Mouse (Mus musculus) lung, embryonic 16.5 days (tissue): ENCODE results near the gene 1810009A15Rik. TPM values are rescaled to one million over a fixed set of nuclear protein-coding genes. Genes with fewer than 3 reads are reported as not detected.
"Not testable (repeated sequence)": the region's sequence is repeated elsewhere in the genome, so short reads cannot be mapped to it uniquely, and the experiment has no call there.

Experiments used
- ATAC-seq: fragments of 200-750 bp; cut with Nextera tagmentation; 2 replicates; pipeline ENCODE4 v1.8.0; 2017; ENCODE audit warnings: low read depth, mild to moderate bottlenecking, moderate library complexity
- H3K27ac ChIP-seq: fragments of 300-500 bp; sonication (generic); 2 replicates; pipeline ENCODE4 v1.5.1; 2014; ENCODE audit warnings: mild to moderate bottlenecking, control low read depth, low read length
- H3K27me3 ChIP-seq: fragments of 300-500 bp; sonication (generic); 2 replicates; pipeline ENCODE4 v1.6.1; 2014; ENCODE audit warnings: low read depth, low read length, mixed read lengths; ENCODE audit not compliant: control insufficient read depth, insufficient read depth
- H3K36me3 ChIP-seq: fragments of 300-500 bp; sonication (generic); 2 replicates; pipeline ENCODE4 v1.6.1; 2014; ENCODE audit warnings: low read length; ENCODE audit not compliant: control insufficient read depth, insufficient read depth
- H3K4me1 ChIP-seq: fragments of 300-500 bp; sonication (generic); replicated peaks from 2 replicates; pipeline ENCODE4 v1.6.1; 2014; ENCODE audit warnings: low read length, mixed read lengths; ENCODE audit not compliant: control insufficient read depth, insufficient read depth
- H3K4me2 ChIP-seq: fragments of 300-500 bp; sonication (generic); 2 replicates; pipeline ENCODE4 v1.6.1; 2014; ENCODE audit warnings: low read depth, low read length, control low read depth
- H3K4me3 ChIP-seq: fragments of 300-500 bp; sonication (generic); 2 replicates; pipeline ENCODE4 v1.5.1; 2014; ENCODE audit warnings: mild to moderate bottlenecking, low read length, control low read depth
- H3K9ac ChIP-seq: fragments of 300-500 bp; sonication (generic); 2 replicates; pipeline ENCODE4 v1.6.1; 2014; ENCODE audit warnings: low read length, control low read depth
- H3K9me3 ChIP-seq: fragments of 300-500 bp; sonication (generic); 2 replicates; pipeline ENCODE4 v1.6.1; 2016; ENCODE audit warnings: low read length; ENCODE audit not compliant: control insufficient read depth
- WGBS: fragments of 180-500 bp; shearing (Covaris S2); extraction: QIAGEN DNeasy Blood & Tissue Kit; methylation state at CpG from one replicate; pipeline ENCODE4 v1.1.7; 2014; 5-methylcytosine and 5-hydroxymethylcytosine counted together
- polyA plus RNA-seq: library from polyadenylated mRNA; unstranded; fragments of >200 nt; fragmentation: Nextera tagmentation; extraction: Ambion mirVana; gene quantifications from 2 replicates; pipeline ENCODE4 v1.2.1, GENCODE M21; 2015

Gene 1810009A15Rik
- polyA plus RNA-seq, 1 experiment from 2014 or later: 71.4 TPM

DNA sequence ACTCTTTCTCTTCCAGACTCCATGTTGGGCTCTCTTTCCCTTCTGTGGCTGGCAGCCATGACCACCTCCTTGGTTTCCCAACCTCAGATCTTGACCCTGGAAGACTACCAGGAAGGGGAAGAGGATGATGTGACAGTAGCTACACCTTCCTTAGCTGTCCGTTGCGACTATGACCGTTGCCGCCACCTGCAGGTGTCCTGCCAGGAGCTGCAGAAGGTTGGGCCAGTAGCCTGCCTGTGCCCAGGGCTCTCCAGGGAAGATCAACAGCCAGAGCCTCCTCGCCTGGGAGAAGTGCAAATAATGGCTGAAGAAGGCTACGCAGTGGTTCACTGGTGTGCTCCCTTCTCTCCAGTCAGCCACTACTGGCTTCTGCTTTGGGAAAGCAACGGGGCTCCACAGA, 37.0 kb upstream of the 1810009A15Rik start:
- Histone ChIP-seq H3K36me3 (peaks cover 8% of the 10 kb centered on the region; the same call in 1 of the 2 replicates), H3K9ac (peak overlapping the region; percentile 10; the same call in 1 of the 2 replicates), H3K27ac (no peak overlapping the region), H3K27me3 (no peaks in the 10 kb centered on the region), H3K4me1 (no peaks in the 10 kb centered on the region), H3K4me3 (no peak overlapping the region), H3K9me3 (no peaks in the 10 kb centered on the region), H3K4me2 (no peak overlapping the region)
- WGBS: 35% methylated on average over 7 of the region's 7 CpGs
- ATAC-seq: peak; percentile 40

DNA sequence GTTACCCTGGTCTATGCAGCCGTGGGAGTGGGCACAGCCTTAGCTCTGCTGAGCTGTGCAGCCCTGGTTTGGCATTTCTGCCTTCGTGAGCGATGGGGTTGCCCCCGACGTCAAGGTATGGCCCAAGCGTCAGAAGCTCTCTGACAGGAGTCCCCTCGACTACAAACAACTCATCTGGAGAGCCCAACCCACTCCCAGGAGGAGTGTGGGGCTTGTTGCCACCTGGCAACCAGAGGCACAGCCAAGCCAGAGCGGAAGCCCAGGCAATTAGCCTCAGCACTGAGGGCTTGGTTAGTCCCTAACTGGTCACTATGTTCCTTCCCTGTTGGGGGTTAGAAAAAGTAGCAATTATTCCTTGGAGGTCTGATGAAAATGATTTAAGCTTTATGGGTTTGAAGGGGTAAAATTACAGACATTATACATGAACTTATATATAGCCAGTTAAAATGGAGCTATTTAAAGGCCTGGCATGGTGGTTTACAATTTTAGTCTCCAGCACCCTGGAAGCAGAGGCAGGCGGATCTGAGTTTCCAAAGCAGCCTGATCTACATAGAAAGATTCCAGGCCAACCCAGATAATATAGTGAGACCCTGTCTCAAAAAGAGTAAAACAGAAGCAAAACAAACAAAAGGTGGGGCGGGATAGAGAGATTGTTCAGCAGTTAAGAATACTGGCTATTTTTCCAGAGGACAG, 36.3 kb upstream of the 1810009A15Rik start:
- 47% methylated on average over 10 of the region's 10 CpGs for WGBS
- ATAC-seq: peak; percentile 22; the same call in 1 of the 2 replicates
- Histone ChIP-seq H3K36me3 (peaks cover 3% of the 10 kb centered on the region; the same call in 1 of the 2 replicates), H3K27ac (no peak overlapping the region), H3K9ac (no peak overlapping the region; the same call in 1 of the 2 replicates), H3K27me3 (no peaks in the 10 kb centered on the region), H3K4me3 (no peak overlapping the region), H3K9me3 (no peaks in the 10 kb centered on the region), H3K4me1 (no peaks in the 10 kb centered on the region), H3K4me2 (no peak overlapping the region)

DNA sequence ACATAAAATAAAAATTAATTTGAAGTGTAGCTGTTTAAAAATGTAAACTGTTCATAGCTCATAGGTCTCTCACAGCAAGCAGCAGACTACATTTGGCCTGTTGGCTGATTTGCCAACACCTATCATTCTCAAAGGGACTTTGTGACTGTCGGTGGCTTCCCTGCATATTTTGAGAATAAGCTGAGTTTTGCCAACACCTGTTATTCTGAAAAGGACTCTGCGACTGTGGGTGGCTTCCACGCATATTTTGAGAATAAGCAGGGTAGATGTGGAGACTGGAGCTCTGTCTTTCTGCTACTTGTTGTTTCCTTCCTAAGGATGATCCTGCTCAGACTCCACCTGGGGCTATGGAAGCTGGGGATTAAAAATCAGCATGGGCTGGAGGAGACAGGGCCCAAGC, 35.5 kb upstream of the 1810009A15Rik start:
- no peak overlapping the region for H3K27ac ChIP-seq

DNA sequence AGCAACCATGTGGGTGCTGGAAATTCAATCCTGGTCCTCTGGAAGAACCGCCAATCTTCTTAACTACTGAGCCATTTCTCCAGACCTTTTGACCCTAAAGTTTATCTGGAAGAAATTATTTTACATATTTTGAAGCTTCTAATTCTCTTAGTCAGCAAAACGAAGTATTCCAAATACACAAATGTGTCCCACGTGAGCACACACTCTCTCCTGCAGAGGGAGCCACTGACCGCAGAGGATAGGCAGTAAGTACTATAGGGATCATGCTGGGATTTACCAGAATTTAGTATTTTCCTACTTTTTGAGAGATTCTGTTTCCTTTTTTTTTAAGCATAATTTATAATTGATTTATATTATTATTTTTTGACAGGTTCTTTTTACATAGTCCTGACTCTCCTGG, 31.0 kb upstream of the 1810009A15Rik start:
- H3K36me3 ChIP-seq: no peaks in the 10 kb centered on the region
- 31% methylated on average over 4 of the region's 4 CpGs for WGBS
- ATAC-seq: no peak
- H3K4me2 ChIP-seq: no peak overlapping the region
- no peak overlapping the region for H3K27ac ChIP-seq
- no peaks in the 10 kb centered on the region for H3K27me3 ChIP-seq
- H3K9ac ChIP-seq: no peak overlapping the region
- H3K4me3 ChIP-seq: no peak overlapping the region
- no peaks in the 10 kb centered on the region for H3K9me3 ChIP-seq
- no peaks in the 10 kb centered on the region for H3K4me1 ChIP-seq

More for the DNA sequence above, 35.5 kb upstream of the 1810009A15Rik start:
- WGBS: 78% methylated on average over 3 of the region's 3 CpGs
- no peak overlapping the region for H3K4me3 ChIP-seq
- no peaks in the 10 kb centered on the region for H3K36me3 ChIP-seq
- H3K4me2 ChIP-seq: no peak overlapping the region
- H3K9me3 ChIP-seq: no peaks in the 10 kb centered on the region
- H3K9ac ChIP-seq: no peak overlapping the region
- ATAC-seq: no peak
- no peaks in the 10 kb centered on the region for H3K27me3 ChIP-seq
- H3K4me1 ChIP-seq: no peaks in the 10 kb centered on the region

DNA sequence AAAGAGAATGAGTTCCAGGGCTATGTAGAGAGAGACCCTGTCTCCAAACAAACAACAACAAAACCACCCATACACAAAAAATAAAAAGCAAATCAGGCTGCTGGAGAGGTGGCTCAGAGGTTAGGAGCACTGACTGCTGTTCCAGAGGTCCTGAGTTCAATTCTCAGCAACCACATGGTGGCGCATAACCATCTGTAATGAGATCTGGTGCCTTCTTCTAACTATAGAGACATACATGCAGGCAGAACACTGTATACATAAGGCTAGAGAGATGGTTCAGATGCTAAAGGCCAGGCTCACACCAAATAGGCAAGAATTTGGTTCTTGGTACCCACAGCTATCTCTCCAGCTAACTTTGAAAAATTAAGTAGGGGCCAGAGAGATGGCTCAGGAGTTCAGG, 29.6 kb upstream of the 1810009A15Rik start:
- ATAC-seq: no peak
- Histone ChIP-seq H3K9me3 (no peaks in the 10 kb centered on the region), H3K36me3 (no peaks in the 10 kb centered on the region), H3K4me2 (no peak overlapping the region), H3K27me3 (no peaks in the 10 kb centered on the region), H3K27ac (no peak overlapping the region), H3K4me3 (no peak overlapping the region), H3K9ac (no peak overlapping the region), H3K4me1 (no peaks in the 10 kb centered on the region)
- WGBS: 16% methylated on average over 1 of the region's 1 CpGs

DNA sequence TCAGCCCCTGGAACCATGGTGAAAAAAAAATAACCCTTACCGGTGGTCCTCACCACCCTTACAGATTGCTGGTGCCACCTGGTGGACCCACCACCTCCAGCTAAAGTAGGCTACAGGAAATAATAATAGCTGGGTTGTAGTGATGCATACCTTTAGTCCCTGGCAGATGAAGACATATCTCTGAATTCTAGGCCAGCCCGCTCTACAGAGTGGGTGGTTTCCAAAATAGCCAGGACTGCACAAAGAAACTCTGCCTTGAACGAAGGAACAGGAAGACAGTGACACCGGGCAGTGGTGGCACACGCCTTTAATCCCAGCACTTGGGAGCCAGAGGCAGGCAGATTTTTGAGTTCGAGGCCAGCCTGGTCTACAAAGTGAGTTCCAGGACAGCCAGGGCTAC, 24.4 kb upstream of the 1810009A15Rik start:
- Histone ChIP-seq H3K36me3 (no peaks in the 10 kb centered on the region), H3K27ac (no peak overlapping the region), H3K4me2 (no peak overlapping the region), H3K4me1 (no peaks in the 10 kb centered on the region), H3K9ac (no peak overlapping the region), H3K4me3 (no peak overlapping the region), H3K9me3 (no peaks in the 10 kb centered on the region), H3K27me3 (no peaks in the 10 kb centered on the region)
- 72% methylated on average over 6 of the region's 6 CpGs for WGBS
- no peak for ATAC-seq

DNA sequence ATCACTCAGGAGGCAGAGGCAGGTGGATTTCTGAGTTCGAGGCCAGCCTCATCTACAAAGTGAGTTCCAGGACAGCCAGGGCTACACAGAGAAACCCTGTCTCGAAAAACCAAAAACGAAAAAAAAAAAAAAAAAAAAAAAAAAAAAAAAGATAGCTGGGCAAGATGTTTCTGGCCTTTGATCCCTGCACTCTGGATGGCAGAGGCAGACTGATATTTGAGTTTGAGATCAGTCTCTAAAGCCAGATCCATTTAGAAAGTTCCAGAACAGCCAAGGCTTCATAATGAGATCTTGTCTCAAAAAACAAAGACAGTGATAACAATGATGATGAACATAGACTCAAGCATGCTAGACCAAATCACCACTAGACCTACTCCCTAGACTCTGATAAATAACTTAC, 18.3 kb upstream of the 1810009A15Rik start:
- H3K27ac ChIP-seq, H3K27me3 ChIP-seq, ATAC-seq, H3K9me3 ChIP-seq: not testable (repeated sequence)
- peaks cover 10% of the 10 kb centered on the region for H3K4me1 ChIP-seq
- WGBS: 85% methylated on average over 3 of the region's 3 CpGs
- peak overlapping the region; percentile 64 for H3K4me2 ChIP-seq
- H3K36me3 ChIP-seq: peaks cover 11% of the 10 kb centered on the region
- peak overlapping the region; percentile 99 for H3K4me3 ChIP-seq
- peak overlapping the region; percentile 99; the same call in 1 of the 2 replicates for H3K9ac ChIP-seq

DNA sequence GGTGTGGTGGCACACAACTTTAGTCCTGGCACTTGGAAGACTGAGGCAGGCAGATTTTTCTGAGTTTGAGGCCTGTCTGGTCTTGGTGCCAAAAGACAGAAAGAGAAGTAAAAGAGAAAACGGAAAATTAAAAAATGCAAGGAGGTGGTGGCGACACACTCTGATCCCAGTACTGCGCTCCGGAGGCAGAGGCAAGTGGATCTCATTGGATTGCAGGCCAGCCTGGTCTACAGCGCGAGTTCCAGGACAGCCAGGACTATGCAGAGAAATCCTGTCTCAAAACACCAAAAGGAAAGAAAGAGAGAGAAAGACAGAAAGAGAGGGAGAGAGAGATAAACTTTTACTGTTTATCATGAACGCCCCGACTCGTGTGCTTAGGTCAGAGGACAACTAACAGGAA, 17.8 kb upstream of the 1810009A15Rik start:
- ATAC-seq: peak; percentile 31; the same call in 1 of the 2 replicates
- Histone ChIP-seq H3K27ac (peak overlapping the region; percentile 58), H3K36me3 (peaks cover 14% of the 10 kb centered on the region), H3K9ac (peak overlapping the region; percentile 99), H3K9me3 (no peaks in the 10 kb centered on the region), H3K4me1 (peaks cover 10% of the 10 kb centered on the region), H3K4me2 (peak overlapping the region; percentile 64), H3K4me3 (peak overlapping the region; percentile 99), H3K27me3 (no peaks in the 10 kb centered on the region)
- WGBS: 30% methylated on average over 9 of the region's 9 CpGs

DNA sequence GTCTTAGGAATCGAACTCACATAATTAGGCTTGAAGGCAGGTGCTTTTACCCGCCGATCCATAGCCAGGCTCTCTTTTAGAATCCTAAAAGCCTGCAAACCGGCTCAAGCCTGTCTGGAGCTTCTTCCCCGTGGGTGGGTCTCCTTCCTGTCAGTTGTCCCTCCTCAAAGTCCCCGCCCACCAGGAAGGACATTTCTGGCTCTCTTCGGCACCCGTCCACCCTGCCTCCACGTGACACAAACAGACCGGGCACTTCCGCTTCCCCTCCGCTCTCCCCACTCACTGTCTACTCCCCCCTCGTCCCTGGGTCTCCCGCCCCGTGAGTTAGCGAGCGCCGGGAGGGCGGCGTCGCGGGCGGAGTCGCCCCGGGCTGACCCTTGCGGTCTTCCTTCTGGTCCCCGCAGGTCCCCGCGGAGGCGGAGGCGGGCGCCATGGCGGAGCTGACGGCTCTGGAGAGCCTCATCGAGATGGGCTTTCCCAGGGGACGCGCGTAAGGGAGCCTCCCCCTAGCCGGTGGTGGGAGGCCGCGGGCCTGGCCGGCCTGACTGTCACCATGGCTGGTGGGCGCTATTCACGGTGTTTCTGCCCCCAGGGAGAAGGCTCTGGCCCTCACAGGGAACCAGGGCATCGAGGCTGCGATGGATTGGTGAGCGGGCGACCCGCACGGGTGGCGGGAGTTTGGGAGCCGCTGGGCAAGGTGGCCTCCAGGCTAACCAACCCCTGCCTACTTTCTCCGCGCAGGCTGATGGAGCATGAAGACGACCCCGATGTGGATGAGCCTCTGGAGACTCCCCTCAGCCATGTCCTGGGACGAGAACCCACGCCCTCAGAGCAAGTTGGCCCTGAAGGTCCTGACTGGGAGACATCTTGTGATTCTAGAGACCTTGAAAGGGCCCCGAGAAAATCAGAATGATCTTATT, 17.1 kb upstream of the 1810009A15Rik start, which contains the start of gene Ubxn1:
Gene Ubxn1, plus strand, starts transcription at position 230 of the 920 bp plus-strand sequence.
- ATAC-seq: peak; percentile 98
- Histone ChIP-seq H3K27ac (peak within 1 kb of the TSS; percentile 78), H3K4me2 (peak within 1 kb of the TSS; percentile 69), H3K9me3 (no peaks in the 10 kb centered on the region), H3K27me3 (no peaks in the 10 kb centered on the region), H3K9ac (peak within 1 kb of the TSS; percentile 99), H3K4me1 (peaks cover 10% of the 10 kb centered on the region), H3K36me3 (peaks cover 16% of the 10 kb centered on the region), H3K4me3 (peak within 1 kb of the TSS; percentile 99)
- 1% methylated on average over 51 of the region's 59 CpGs for whole genome bisulfite sequencing
